Mouse (Mus musculus) ES-E14 (cell line): ENCODE measurements around the gene Cerk. TPM values are rescaled to one million over a fixed set of nuclear protein-coding genes. Genes with fewer than 3 reads are reported as not detected.

ENCODE experiments used
- DNase-seq: peaks from one replicate; pipeline ENCODE4 v3.0.0-alpha.2; 2013; ENCODE audit warnings: low read depth, low spot score
- H3K27ac ChIP-seq: 2 replicates; pipeline ENCODE4 v1.5.1; 2012; ENCODE audit warnings: low read depth, mild to moderate bottlenecking, low read length, moderate library complexity, mixed read lengths; ENCODE audit not compliant: poor library complexity, insufficient read depth, severe bottlenecking
- H3K36me3 ChIP-seq: 2 replicates; pipeline ENCODE4 v1.6.1; 2012; ENCODE audit warnings: mild to moderate bottlenecking, low read length, moderate library complexity, mixed read lengths; ENCODE audit not compliant: control insufficient read depth, poor library complexity, insufficient read depth, severe bottlenecking
- H3K4me1 ChIP-seq, 2 experiments: fragments of 150-350 bp in 1 of 2; sonication (generic) in 1 of 2; 2 replicates each; pipeline ENCODE4 v1.6.1; 2012; ENCODE audit warnings: low read length in 2 of 2, mild to moderate bottlenecking in 1 of 2, mixed read lengths in 1 of 2; ENCODE audit not compliant: control insufficient read depth in 2 of 2, insufficient read depth in 2 of 2, poor library complexity in 1 of 2
- H3K4me3 ChIP-seq, 2 experiments: fragments of 150-350 bp in 1 of 2; sonication (generic) in 1 of 2; 2 replicates each; pipeline ENCODE4 v1.5.1; 2012; ENCODE audit warnings: low read length in 2 of 2, low read depth in 1 of 2, mild to moderate bottlenecking in 1 of 2, mixed read lengths in 1 of 2; ENCODE audit not compliant: insufficient read depth in 1 of 2, poor library complexity in 1 of 2, severe bottlenecking in 1 of 2
- H3K9ac ChIP-seq: 2 replicates; pipeline ENCODE4 v1.6.1; 2012; ENCODE audit warnings: low read depth, mild to moderate bottlenecking, low read length, mixed read lengths; ENCODE audit not compliant: poor library complexity, insufficient read depth, severe bottlenecking
- H3K9me3 ChIP-seq: fragments of 150-350 bp; sonication (generic); 2 replicates; pipeline ENCODE4 v1.6.1; 2012; ENCODE audit warnings: low read depth, mild to moderate bottlenecking, low read length; ENCODE audit not compliant: control insufficient read depth, insufficient read depth
- CHD2 ChIP-seq: IDR thresholded peaks from 2 replicates; pipeline ENCODE4 v1.6.1; 2014; ENCODE audit warnings: mild to moderate bottlenecking, low read depth, low read length, inconsistent platforms
- HCFC1 ChIP-seq: IDR thresholded peaks from 2 replicates; pipeline ENCODE4 v1.6.1; 2012; ENCODE audit warnings: low read length, inconsistent platforms, borderline replicate concordance; ENCODE audit not compliant: insufficient read depth
- MAFK ChIP-seq: IDR thresholded peaks from 2 replicates; pipeline ENCODE4 v1.6.1; 2014; ENCODE audit warnings: mild to moderate bottlenecking, low read depth, low read length, inconsistent platforms; ENCODE audit not compliant: insufficient read depth
- ZC3H11A ChIP-seq: IDR thresholded peaks from 2 replicates; pipeline ENCODE4 v1.6.1; 2012; ENCODE audit warnings: low read depth, mild to moderate bottlenecking, inconsistent platforms, low read length, borderline replicate concordance
- ZNF384 ChIP-seq: IDR thresholded peaks from 2 replicates; pipeline ENCODE4 v1.6.1; 2012; ENCODE audit warnings: low read depth, low read length, inconsistent platforms
- in situ Hi-C, 2 experiments: fragments of 600-800 bp; cut with MboI; formaldehyde crosslinking; loops; one replicate each; pipeline ENCODE4 v1.15.1; 2025; ENCODE audit warnings: low sequenced_read_pairs in 2 of 2, inconsistent platforms in 1 of 2; ENCODE audit not compliant: unreplicated experiment in 2 of 2
- total RNA-seq: library from RNA; depleted of rRNA; stranded (reverse); fragments of 300-350 nt; gene quantifications from 2 replicates; pipeline ENCODE4 v1.2.3, GENCODE M21; 2012

Cerk gene
- total RNA-seq, 1 experiment: 3.4 TPM

- H3K4me1 ChIP-seq: peaks cover 0 to under 1% of the 10 kb centered on the region in 2 experiments; a peak in 2 of 4 replicates
- in situ Hi-C loops: no loop called here
- H3K9ac ChIP-seq: no peak overlapping the region
- no peak for DNase-seq
- no peaks in the 10 kb centered on the region for H3K9me3 ChIP-seq
- no peak overlapping the region for H3K4me3 ChIP-seq
- TF ChIP-seq ZNF384: 0 out of 2 replicates have a peak, but pooled peaks have one; percentile 43
- TF ChIP-seq MAFK: no peak
- no peaks in the 10 kb centered on the region for H3K36me3 ChIP-seq
- no peak overlapping the region for H3K27ac ChIP-seq
Measured at GRCm38 (mm10) chr15:86191933-86192332, 6.0 kb upstream of the Cerk start.

- in situ Hi-C loops: no loop called here
- H3K4me1 ChIP-seq: peaks cover 0 to 5% of the 10 kb centered on the region in 2 experiments; a peak in 2 of 4 replicates
- no peak for DNase-seq
- H3K4me3 ChIP-seq: no peak overlapping the region
- no peak overlapping the region for H3K27ac ChIP-seq
- H3K9me3 ChIP-seq: no peaks in the 10 kb centered on the region
- H3K9ac ChIP-seq: no peak overlapping the region
- TF ChIP-seq ZC3H11A (no peak), ZNF384 (no peak), MAFK (no peak), HCFC1 (no peak)
- no peaks in the 10 kb centered on the region for H3K36me3 ChIP-seq
Measured at GRCm38 (mm10) chr15:86191505-86191904, 5.6 kb upstream of the Cerk start.

- H3K9ac ChIP-seq: no peak overlapping the region
- no peak for TF ChIP-seq ZNF384
- TF ChIP-seq CHD2: no peak
- no peak for TF ChIP-seq MAFK
- TF ChIP-seq ZC3H11A: no peak
- TF ChIP-seq HCFC1: no peak
- no peaks in the 10 kb centered on the region for H3K36me3 ChIP-seq
- no peaks in the 10 kb centered on the region for H3K9me3 ChIP-seq
- peaks cover 0 to 8% of the 10 kb centered on the region in 2 experiments; a peak in 2 of 4 replicates for H3K4me1 ChIP-seq
- H3K4me3 ChIP-seq: no peak overlapping the region
- H3K27ac ChIP-seq: no peak overlapping the region
- in situ Hi-C loops: no loop called here
- no peak for DNase-seq
Measured at GRCm38 (mm10) chr15:86190387-86190786, 4.4 kb upstream of the Cerk start.

- H3K27ac ChIP-seq: no peak overlapping the region
- H3K4me1 ChIP-seq: peaks cover 0 to 8% of the 10 kb centered on the region in 2 experiments; a peak in 2 of 4 replicates
- no peak for TF ChIP-seq HCFC1
- no peak for TF ChIP-seq ZNF384
- TF ChIP-seq CHD2: no peak
- no peak for TF ChIP-seq ZC3H11A
- TF ChIP-seq MAFK: no peak
- H3K4me3 ChIP-seq: no peak overlapping the region
- H3K36me3 ChIP-seq: no peaks in the 10 kb centered on the region
- no peak overlapping the region for H3K9ac ChIP-seq
- in situ Hi-C loops: no loop called here
- no peaks in the 10 kb centered on the region for H3K9me3 ChIP-seq
- DNase-seq: no peak
Measured at GRCm38 (mm10) chr15:86188746-86189470, 3.0 kb upstream of the Cerk start.

GRCm38 (mm10) chr15:86188186-86188585 is 2.2 kb upstream of the Cerk start:
- no peak overlapping the region for H3K27ac ChIP-seq
- H3K9me3 ChIP-seq: no peaks in the 10 kb centered on the region
- H3K4me1 ChIP-seq: peaks cover 0 to 10% of the 10 kb centered on the region in 2 experiments; a peak in 2 of 4 replicates
- no peak for DNase-seq
- no peak overlapping the region for H3K9ac ChIP-seq
- in situ Hi-C loops: no loop called here
- no peaks in the 10 kb centered on the region for H3K36me3 ChIP-seq
- no peak overlapping the region for H3K4me3 ChIP-seq
- no peak for TF ChIP-seq CHD2
- no peak for TF ChIP-seq MAFK
- no peak for TF ChIP-seq ZC3H11A
- no peak for TF ChIP-seq HCFC1
- TF ChIP-seq ZNF384: no peak
